Mouse (Mus musculus) yolk sac, embryonic 10.5 days (tissue): Measurements from ENCODE around the gene Dhrs7.
A peak's percentile ranks its signal among the peaks of the same experiment; 100 is the strongest.
"Not testable (repeated sequence)": the region's sequence is repeated elsewhere in the genome, so short reads cannot be mapped to it uniquely, and the experiment has no call there.

ENCODE experiments used
- DNase-seq: peaks from one replicate; pipeline ENCODE4 v3.0.0-alpha.2; 2017; ENCODE audit warnings: low spot score

The Dhrs7 gene

DNA sequence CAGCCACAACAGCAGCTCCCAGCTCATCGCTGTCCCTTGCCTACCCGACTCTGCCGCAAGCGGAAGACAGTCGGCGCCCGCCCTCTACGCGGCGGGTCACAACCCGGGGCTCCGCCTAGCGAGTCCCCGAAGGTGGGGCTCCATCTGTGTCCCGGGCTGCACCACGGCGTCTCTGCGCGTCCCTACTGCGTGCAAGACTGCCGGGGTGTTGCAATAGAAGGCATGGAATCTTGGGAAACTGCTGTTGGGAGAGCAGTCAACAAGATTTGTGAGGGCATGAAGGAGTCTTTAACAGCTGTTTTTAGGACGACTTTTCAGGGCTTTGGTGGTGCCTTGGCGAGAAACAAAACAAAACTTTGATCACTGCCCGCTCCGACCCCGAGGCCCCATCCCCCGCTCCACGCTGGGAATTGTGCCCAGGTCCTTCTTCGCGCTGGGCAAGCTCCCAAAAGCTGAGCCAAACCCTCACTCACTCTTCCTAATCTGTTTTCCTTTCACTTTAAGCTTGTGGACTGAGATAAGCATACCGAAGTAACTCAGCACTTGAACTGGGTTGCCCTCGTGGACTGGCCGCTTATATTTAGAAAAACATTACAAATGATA is at the start of gene Dhrs7:
Gene Dhrs7 (minus strand): TSS at position 175 of the 603 bp plus-strand sequence.
- DNase-seq, result peak; percentile 84

GRCm38 (mm10) chr12:72709981-72710380 is 45.3 kb upstream of the Dhrs7 start:
- no peak for DNase-seq

- DNase-seq, result no peak
These were observed 39.4 kb upstream of the Dhrs7 start for GRCm38 (mm10) chr12:72704068-72704467.

- no peak for DNase-seq
These were observed 35.3 kb upstream of the Dhrs7 start for GRCm38 (mm10) chr12:72700013-72700412.

- peak; percentile 17 for DNase-seq
These were observed 30.3 kb upstream of the Dhrs7 start for GRCm38 (mm10) chr12:72694901-72695463.

- DNase-seq, result no peak
These were observed 29.7 kb upstream of the Dhrs7 start for GRCm38 (mm10) chr12:72694438-72694837.

GRCm38 (mm10) chr12:72693895-72694294 is 29.2 kb upstream of the Dhrs7 start:
- no peak for DNase-seq

- DNase-seq, result not testable (repeated sequence)
These were observed 23.6 kb upstream of the Dhrs7 start for GRCm38 (mm10) chr12:72688281-72688680.

GRCm38 (mm10) chr12:72687741-72688140 is 23.0 kb upstream of the Dhrs7 start:
- DNase-seq, result not testable (repeated sequence)

DNA sequence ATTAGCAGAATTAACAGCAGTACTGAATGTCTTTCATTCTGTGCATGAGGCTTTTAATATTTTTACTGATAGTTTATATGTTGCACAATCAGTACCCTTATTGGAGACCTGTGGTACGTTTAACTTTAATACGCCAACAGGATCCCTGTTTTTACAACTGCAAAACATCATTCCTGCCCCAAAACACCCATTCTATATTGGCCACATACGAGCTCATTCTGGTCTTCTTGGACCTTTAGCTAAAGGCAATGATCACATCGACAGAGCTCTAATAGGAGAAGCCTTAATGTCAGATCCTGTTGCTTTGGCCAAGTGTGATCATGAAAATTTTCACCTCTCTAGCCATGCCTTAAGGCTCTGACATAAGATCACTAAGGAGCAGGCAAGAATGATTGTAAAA is 21.9 kb upstream of the Dhrs7 start:
- DNase-seq, result not testable (repeated sequence)

DNA sequence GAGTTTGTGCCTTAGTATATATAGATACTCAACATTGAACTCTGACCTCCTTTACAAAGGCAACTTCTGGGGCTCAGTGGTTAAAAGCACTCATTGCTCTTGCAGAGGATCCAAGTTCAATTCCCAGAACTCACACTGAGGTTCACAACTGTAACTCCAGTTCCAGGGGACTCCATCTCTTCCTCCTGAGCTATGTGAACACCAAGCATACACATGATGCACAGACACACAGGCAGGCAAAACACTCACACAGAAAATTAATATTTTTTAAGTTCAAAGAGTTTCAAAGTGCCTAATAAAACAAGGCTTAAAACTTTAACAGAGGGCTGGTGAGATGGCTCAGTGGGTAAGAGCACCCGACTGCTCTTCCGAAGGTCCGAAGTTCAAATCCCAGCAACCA is 18.9 kb upstream of the Dhrs7 start:
- no peak for DNase-seq

DNA sequence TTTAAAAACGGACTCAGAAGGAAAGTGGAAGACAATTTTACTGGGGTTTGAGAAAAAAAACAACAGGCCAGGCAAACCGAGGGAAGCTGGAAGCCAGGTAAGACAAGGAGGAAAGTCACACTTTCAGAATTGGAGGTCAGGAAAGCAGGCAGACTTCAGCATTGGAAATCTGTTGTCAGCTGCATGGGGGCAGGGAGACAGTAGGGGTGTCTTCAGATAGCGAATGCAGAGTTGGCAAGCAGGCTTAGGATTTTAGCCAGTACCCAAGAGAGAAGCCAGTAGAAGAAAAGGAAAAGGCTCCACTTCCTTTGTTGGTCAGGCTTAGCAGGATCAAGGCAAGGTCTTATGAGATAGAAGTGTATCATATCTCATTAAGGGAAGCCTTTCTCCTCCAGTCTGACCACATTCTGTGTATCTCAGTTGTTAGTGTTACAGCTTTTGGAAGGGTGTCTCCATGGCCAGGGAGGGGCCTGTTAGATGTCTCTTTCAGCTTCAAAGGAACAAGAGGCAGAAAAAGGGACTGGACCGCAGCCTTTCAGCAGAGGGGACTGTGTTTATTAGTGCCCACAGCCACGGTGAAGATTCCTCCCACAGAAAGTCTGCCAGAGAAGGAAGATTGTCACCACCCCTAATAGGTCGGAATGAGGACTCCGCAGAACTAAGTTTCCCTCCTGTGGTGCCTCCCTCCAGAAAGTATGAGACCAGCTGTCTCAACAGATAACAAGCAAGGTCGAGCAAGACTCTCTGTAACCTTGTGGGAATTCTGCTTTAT is 18.0 kb upstream of the Dhrs7 start:
- DNase-seq, result no peak

- no peak for DNase-seq
These were observed 17.2 kb upstream of the Dhrs7 start for GRCm38 (mm10) chr12:72681919-72682318.

DNA sequence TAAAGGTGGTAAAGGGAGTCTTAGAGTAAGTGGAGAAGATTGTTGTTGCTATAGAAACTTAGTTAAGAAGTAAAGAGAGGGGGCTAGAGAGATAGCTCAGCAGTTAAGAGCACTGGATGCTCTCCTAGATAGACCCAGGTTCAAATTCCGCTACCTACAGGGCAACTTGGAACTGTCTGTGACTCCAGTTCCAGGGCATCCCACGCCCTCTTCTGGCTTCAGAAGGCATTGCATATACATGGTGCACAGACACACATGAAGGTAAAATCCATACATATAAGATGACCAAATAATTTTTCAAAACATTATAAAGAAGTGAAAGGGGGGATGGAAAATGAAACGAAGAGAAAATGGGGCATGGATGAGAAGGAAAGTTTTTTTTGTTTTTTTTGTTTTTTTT is 14.9 kb upstream of the Dhrs7 start:
- DNase-seq, result no peak

- no peak for DNase-seq
These were observed 10.1 kb upstream of the Dhrs7 start for GRCm38 (mm10) chr12:72674820-72675219.

DNA sequence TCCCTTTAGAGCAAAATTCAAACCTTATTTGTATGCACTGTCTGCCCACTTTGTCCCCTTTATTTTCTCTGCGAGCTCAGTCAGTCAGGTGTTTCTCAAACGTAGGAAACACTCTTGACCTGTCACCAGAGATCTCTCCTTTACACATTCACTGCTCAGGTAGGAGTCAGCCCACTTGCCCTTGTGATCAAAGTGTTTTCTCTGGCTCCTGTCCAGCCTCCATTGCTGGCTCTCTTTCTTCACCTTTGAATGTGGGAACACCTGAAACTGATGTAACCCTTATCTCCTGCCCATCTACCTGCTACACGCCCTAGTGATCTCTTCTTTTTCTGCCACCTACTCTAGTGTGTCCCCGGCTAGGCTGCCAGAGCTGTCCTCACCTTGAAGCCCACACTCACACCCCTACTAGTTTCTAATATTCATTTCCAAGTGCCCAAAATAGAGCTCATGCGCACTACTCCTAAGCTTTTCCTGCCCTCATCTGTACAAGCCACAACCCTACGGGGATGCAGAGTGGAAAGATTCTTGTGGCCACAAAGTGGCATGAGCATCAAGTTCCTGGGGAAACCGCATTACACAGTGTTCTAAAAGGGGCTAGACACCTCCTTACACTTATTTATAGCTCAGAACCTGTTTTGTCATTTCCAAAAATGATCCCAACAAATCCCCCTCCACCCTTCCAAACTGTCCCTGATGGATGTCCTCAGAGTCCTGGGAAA is 9.5 kb upstream of the Dhrs7 start:
- no peak for DNase-seq

DNA sequence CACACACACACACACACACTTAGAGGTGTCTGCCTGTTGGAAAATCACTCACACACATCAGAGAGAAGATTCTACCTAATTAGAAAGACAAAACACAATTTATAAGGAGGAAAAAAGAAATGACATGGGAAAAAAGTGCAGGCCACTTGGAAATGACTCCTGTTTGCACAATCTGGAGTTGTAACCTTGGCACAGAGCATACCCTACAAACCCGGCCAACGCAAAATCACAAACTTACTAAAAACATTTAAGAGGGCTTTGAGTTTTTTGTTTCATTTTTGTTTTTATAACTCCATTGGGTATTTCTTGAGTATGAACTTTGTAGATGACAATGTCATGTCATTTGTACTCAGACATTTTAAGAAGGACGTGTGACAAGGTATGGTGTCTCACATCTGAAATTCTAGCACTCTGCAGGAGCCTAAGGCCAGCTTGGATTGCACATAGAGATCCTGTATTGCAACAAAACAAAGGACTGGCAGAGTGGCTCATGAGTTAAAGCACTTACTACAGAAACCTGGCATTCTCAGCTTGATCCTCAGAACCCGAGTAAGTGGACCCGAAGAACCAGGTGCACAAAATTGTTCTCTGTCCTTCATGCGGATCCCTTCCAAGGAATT is 6.9 kb upstream of the Dhrs7 start:
- DNase-seq, result no peak

- no peak for DNase-seq
These were observed 6.2 kb upstream of the Dhrs7 start for GRCm38 (mm10) chr12:72670921-72671320.

- DNase-seq, result no peak
These were observed 3.3 kb upstream of the Dhrs7 start for GRCm38 (mm10) chr12:72667868-72668469.

DNA sequence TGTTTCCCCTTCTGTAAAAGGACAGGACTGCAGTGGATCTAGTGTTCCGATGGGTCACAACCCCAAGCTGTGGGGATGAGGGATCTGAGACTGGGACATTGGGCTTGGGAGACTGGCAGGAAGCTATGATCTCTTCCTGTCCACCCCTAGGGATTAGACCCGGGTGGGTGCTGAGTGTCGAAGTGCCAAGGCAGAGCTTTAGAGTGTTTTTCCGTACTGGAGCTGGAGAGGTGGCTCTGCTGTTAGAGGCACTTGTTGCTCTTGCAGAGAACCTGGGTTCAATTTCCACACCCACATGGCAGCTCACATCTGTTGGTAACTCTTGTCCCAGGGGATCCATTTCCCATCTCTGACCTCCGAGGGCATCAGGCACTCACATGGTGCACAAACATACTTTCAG is 1.3 kb upstream of the Dhrs7 start:
- DNase-seq, result no peak

GRCm38 (mm10) chr12:72664020-72664734 is 532 bp downstream of the Dhrs7 start:
- DNase-seq, result no peak
